Mouse (Mus musculus) spleen, adult 2 months (tissue): Measurements from ENCODE around the gene 9130204L05Rik.

Experiments
- CTCF ChIP-seq: fragments of 200-500 bp; IDR thresholded peaks from 2 replicates; pipeline ENCODE4 v1.5.1; 2011; ENCODE audit warnings: mild to moderate bottlenecking, inconsistent platforms; ENCODE audit not compliant: insufficient read depth, insufficient read length, insufficient replicate concordance; ENCODE audit errors: extremely low read depth
- POLR2A ChIP-seq: fragments of 200-500 bp; IDR thresholded peaks from 2 replicates; pipeline ENCODE4 v1.6.1; 2011; ENCODE audit warnings: low read depth, low read length, inconsistent platforms

DNA sequence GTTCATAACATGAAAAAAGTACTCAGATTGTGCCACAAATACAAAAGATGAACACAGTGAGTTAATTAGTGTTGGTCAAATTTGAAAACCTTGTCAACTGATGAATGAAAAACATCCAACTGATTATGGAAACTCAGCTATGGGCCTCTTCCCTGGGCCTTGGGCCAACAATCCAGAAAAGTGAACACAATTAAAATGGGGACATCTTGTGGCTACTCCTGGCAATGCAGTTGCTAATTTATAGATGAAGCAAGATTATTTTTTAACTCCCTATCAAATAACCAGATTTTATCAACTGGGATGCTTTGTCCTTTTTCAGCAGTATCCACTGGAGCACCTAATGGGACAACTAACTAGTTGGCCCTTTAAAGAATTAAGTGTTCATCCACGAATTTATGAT lies 37.9 kb downstream of the 9130204L05Rik start:
- TF ChIP-seq CTCF: no peak
- no peak for TF ChIP-seq POLR2A
